Mouse (Mus musculus) frontal cortex, postnatal 25 days (tissue): Measurements from ENCODE around the gene Col15a1.

Experiments used
- DNase-seq, 2 experiments: peaks; one replicate each; pipeline ENCODE4 v3.0.0; 2022; ENCODE audit warnings: low spot score in 2 of 2

The Col15a1 gene

GRCm38 (mm10) chr4:47230498-47230897 lies 22.5 kb downstream of the Col15a1 start:
- no peak for DNase-seq

- no peak for DNase-seq
Observed at GRCm38 (mm10) chr4:47231322-47231721, 23.4 kb downstream of the Col15a1 start.

GRCm38 (mm10) chr4:47233192-47233835 lies 25.4 kb downstream of the Col15a1 start:
- no peak for DNase-seq

GRCm38 (mm10) chr4:47234667-47235267 lies 26.8 kb downstream of the Col15a1 start:
- peak; percentile 74 for DNase-seq

- DNase-seq: no peak
Observed at GRCm38 (mm10) chr4:47235312-47235711, 27.4 kb downstream of the Col15a1 start.

GRCm38 (mm10) chr4:47236104-47236503 lies 28.1 kb downstream of the Col15a1 start:
- DNase-seq: no peak

GRCm38 (mm10) chr4:47237220-47237619 lies 29.3 kb downstream of the Col15a1 start:
- DNase-seq: no peak

GRCm38 (mm10) chr4:47239114-47239513 lies 31.2 kb downstream of the Col15a1 start:
- no peak for DNase-seq

- DNase-seq: no peak
Observed at GRCm38 (mm10) chr4:47240901-47241300, 32.9 kb downstream of the Col15a1 start.

- no peak for DNase-seq
Observed at GRCm38 (mm10) chr4:47242127-47242526, 34.2 kb downstream of the Col15a1 start.

- no peak for DNase-seq
Observed at GRCm38 (mm10) chr4:47244651-47245050, 36.7 kb downstream of the Col15a1 start.

- DNase-seq: no peak
Observed at GRCm38 (mm10) chr4:47245621-47246020, 37.7 kb downstream of the Col15a1 start.

GRCm38 (mm10) chr4:47246811-47247210 lies 38.9 kb downstream of the Col15a1 start:
- DNase-seq: no peak

GRCm38 (mm10) chr4:47247574-47247973 lies 39.6 kb downstream of the Col15a1 start:
- peak in 1 of 2 experiments; percentile 16 for DNase-seq

GRCm38 (mm10) chr4:47249193-47249592 lies 41.2 kb downstream of the Col15a1 start:
- no peak for DNase-seq

GRCm38 (mm10) chr4:47251069-47251468 lies 43.1 kb downstream of the Col15a1 start:
- DNase-seq: peak; percentile 55 to 71

- DNase-seq: peak in 1 of 2 experiments; percentile 40
Observed at GRCm38 (mm10) chr4:47251693-47252435, 43.9 kb downstream of the Col15a1 start.

- DNase-seq: no peak
Observed at GRCm38 (mm10) chr4:47252627-47253026, 44.7 kb downstream of the Col15a1 start.

- DNase-seq: peak; percentile 43 to 66
Observed at GRCm38 (mm10) chr4:47255641-47256040, 47.7 kb downstream of the Col15a1 start.

- DNase-seq: no peak
Observed at GRCm38 (mm10) chr4:47258201-47258600, 50.2 kb downstream of the Col15a1 start.

- DNase-seq: no peak
Observed at GRCm38 (mm10) chr4:47261049-47261448, 53.1 kb downstream of the Col15a1 start.

GRCm38 (mm10) chr4:47261919-47262318 lies 54.0 kb downstream of the Col15a1 start:
- DNase-seq: no peak

GRCm38 (mm10) chr4:47265555-47265954 lies 57.6 kb downstream of the Col15a1 start:
- no peak for DNase-seq
